Mouse (Mus musculus) testis, adult 2 months (tissue): ENCODE measurements around the gene Asic5. TPM values are rescaled to one million over a fixed set of nuclear protein-coding genes. Genes with fewer than 3 reads are reported as not detected.

ENCODE experiments used
- H3K27ac ChIP-seq: fragments of 200-500 bp; 2 replicates; pipeline ENCODE4 v1.5.1; 2012; ENCODE audit warnings: low read depth, low read length; ENCODE audit not compliant: control insufficient read depth, insufficient read depth
- H3K27me3 ChIP-seq: fragments of 200-500 bp; 2 replicates; pipeline ENCODE4 v1.6.1; 2012; ENCODE audit warnings: mild to moderate bottlenecking, low read length, moderate library complexity; ENCODE audit not compliant: control insufficient read depth, insufficient read depth
- H3K36me3 ChIP-seq: fragments of 200-500 bp; 2 replicates; pipeline ENCODE4 v1.6.1; 2012; ENCODE audit warnings: mild to moderate bottlenecking, low read length; ENCODE audit not compliant: control insufficient read depth, insufficient read depth
- H3K4me1 ChIP-seq: fragments of 200-500 bp; 2 replicates; pipeline ENCODE4 v1.6.1; 2012; ENCODE audit warnings: low read length; ENCODE audit not compliant: control insufficient read depth, insufficient read depth
- H3K4me3 ChIP-seq: fragments of 200-500 bp; 2 replicates; pipeline ENCODE4 v1.5.1; 2012; ENCODE audit warnings: low read depth, mild to moderate bottlenecking, low read length, moderate library complexity, mixed read lengths; ENCODE audit not compliant: control insufficient read depth
- CTCF ChIP-seq: fragments of 200-500 bp; IDR thresholded peaks from 2 replicates; pipeline ENCODE4 v1.5.1; 2012; ENCODE audit warnings: low read depth, mild to moderate bottlenecking, inconsistent platforms, low read length, moderate library complexity; ENCODE audit not compliant: control insufficient read depth, insufficient read depth, insufficient replicate concordance
- POLR2A ChIP-seq: fragments of 200-500 bp; IDR thresholded peaks from 2 replicates; pipeline ENCODE4 v1.6.1; 2012; ENCODE audit warnings: low read depth, mild to moderate bottlenecking, inconsistent platforms, low read length, moderate library complexity; ENCODE audit not compliant: control insufficient read depth
- polyA plus RNA-seq: library from polyadenylated mRNA; depleted of rRNA; stranded (reverse); fragments of >200 nt; gene quantifications from 2 replicates; pipeline ENCODE4 v1.2.3, GENCODE M21; 2012

Gene Asic5
- polyA plus RNA-seq, 1 experiment: not detected

- Histone ChIP-seq H3K4me3 (no peak overlapping the region), H3K27me3 (no peaks in the 10 kb centered on the region)
- no peak for TF ChIP-seq POLR2A
- no peak for TF ChIP-seq CTCF
Observed at GRCm38 (mm10) chr3:81983120-81983895, 1.2 kb downstream of the Asic5 start.

GRCm38 (mm10) chr3:81985100-81985499, 3.0 kb downstream of the Asic5 start:
- TF ChIP-seq POLR2A (no peak), CTCF (no peak)
- Histone ChIP-seq H3K27me3 (no peaks in the 10 kb centered on the region), H3K4me1 (no peaks in the 10 kb centered on the region), H3K4me3 (no peak overlapping the region), H3K27ac (no peak overlapping the region), H3K36me3 (no peaks in the 10 kb centered on the region)

More at GRCm38 (mm10) chr3:81983120-81983895, 1.2 kb downstream of the Asic5 start:
- H3K27ac ChIP-seq: no peak overlapping the region
- H3K4me1 ChIP-seq: no peaks in the 10 kb centered on the region
- no peaks in the 10 kb centered on the region for H3K36me3 ChIP-seq

- TF ChIP-seq POLR2A: no peak
- no peak for TF ChIP-seq CTCF
- Histone ChIP-seq H3K27ac (no peak overlapping the region), H3K4me1 (no peaks in the 10 kb centered on the region), H3K4me3 (no peak overlapping the region), H3K36me3 (no peaks in the 10 kb centered on the region), H3K27me3 (no peaks in the 10 kb centered on the region)
Observed at GRCm38 (mm10) chr3:81986103-81986502, 4.0 kb downstream of the Asic5 start.

- TF ChIP-seq POLR2A (no peak), CTCF (no peak)
- H3K36me3 ChIP-seq: no peaks in the 10 kb centered on the region
- H3K4me1 ChIP-seq: no peaks in the 10 kb centered on the region
- H3K27ac ChIP-seq: no peak overlapping the region
- H3K27me3 ChIP-seq: no peaks in the 10 kb centered on the region
- H3K4me3 ChIP-seq: no peak overlapping the region
Observed at GRCm38 (mm10) chr3:81987628-81988027, 5.5 kb downstream of the Asic5 start.

- Histone ChIP-seq H3K36me3 (no peaks in the 10 kb centered on the region), H3K4me3 (no peak overlapping the region), H3K27me3 (no peaks in the 10 kb centered on the region), H3K27ac (no peak overlapping the region), H3K4me1 (no peaks in the 10 kb centered on the region)
- no peak for TF ChIP-seq POLR2A
- TF ChIP-seq CTCF: no peak
Observed at GRCm38 (mm10) chr3:81989692-81990141, 7.6 kb downstream of the Asic5 start.

- TF ChIP-seq CTCF (no peak), POLR2A (no peak)
- no peak overlapping the region for H3K27ac ChIP-seq
- H3K27me3 ChIP-seq: no peaks in the 10 kb centered on the region
- H3K36me3 ChIP-seq: no peaks in the 10 kb centered on the region
- H3K4me1 ChIP-seq: no peaks in the 10 kb centered on the region
- no peak overlapping the region for H3K4me3 ChIP-seq
Observed at GRCm38 (mm10) chr3:81990531-81990930, 8.4 kb downstream of the Asic5 start.

- Histone ChIP-seq H3K4me1 (no peaks in the 10 kb centered on the region), H3K36me3 (no peaks in the 10 kb centered on the region), H3K27me3 (no peaks in the 10 kb centered on the region), H3K27ac (no peak overlapping the region), H3K4me3 (no peak overlapping the region)
- TF ChIP-seq CTCF: no peak
- TF ChIP-seq POLR2A: no peak
Observed at GRCm38 (mm10) chr3:81995371-81995770, 13.3 kb downstream of the Asic5 start.
